Mouse (Mus musculus) MEL (cell line): ENCODE data around the gene Tnfrsf1a. TPM values are rescaled to one million over a fixed set of nuclear protein-coding genes. Genes with fewer than 3 reads are reported as not detected.

Source experiments
- DNase-seq: peaks from one replicate; pipeline ENCODE4 v3.0.0; 2011; ENCODE audit warnings: low read depth, low spot score
- H3K27ac ChIP-seq: 2 replicates; pipeline ENCODE4 v1.5.1; 2012; ENCODE audit warnings: low read depth, mild to moderate bottlenecking, control low read depth, low read length, moderate library complexity; ENCODE audit not compliant: control insufficient read depth
- H3K27me3 ChIP-seq, 2 experiments: fragments of 150-350 bp in 1 of 2; sonication (generic) in 1 of 2; 2 replicates each; pipeline ENCODE4 v1.6.1; 2012; ENCODE audit warnings: low read length in 2 of 2, mild to moderate bottlenecking in 2 of 2, improper control_type of control experiment in 1 of 2, moderate library complexity in 1 of 2; ENCODE audit not compliant: insufficient read depth in 2 of 2, control insufficient read depth in 1 of 2
- H3K36me3 ChIP-seq, 2 experiments: 2 replicates each; pipeline ENCODE4 v1.6.1; 2012 to 2014; ENCODE audit warnings: low read length in 2 of 2, improper control_type of control experiment in 1 of 2, inconsistent platforms in 1 of 2, mild to moderate bottlenecking in 1 of 2; ENCODE audit not compliant: insufficient read depth in 2 of 2, control insufficient read depth in 1 of 2
- H3K4me1 ChIP-seq, 2 experiments: fragments of 150-350 bp in 1 of 2; sonication (generic) in 1 of 2; 2 replicates each; pipeline ENCODE4 v1.6.1; 2012; ENCODE audit warnings: low read length in 2 of 2, improper control_type of control experiment in 1 of 2, mild to moderate bottlenecking in 1 of 2; ENCODE audit not compliant: insufficient read depth in 2 of 2, control insufficient read depth in 1 of 2
- H3K4me3 ChIP-seq, 2 experiments: fragments of 150-350 bp in 1 of 2; sonication (generic) in 1 of 2; 2 replicates each; pipeline ENCODE4 v1.5.1; 2012; ENCODE audit warnings: low read depth in 2 of 2, low read length in 2 of 2, mild to moderate bottlenecking in 2 of 2, moderate library complexity in 2 of 2, control low read depth in 1 of 2, improper control_type of control experiment in 1 of 2; ENCODE audit not compliant: control insufficient read depth in 1 of 2, insufficient read depth in 1 of 2
- H3K79me2 ChIP-seq: 2 replicates; pipeline ENCODE4 v1.6.1; 2012; ENCODE audit warnings: mild to moderate bottlenecking, low read length, moderate library complexity; ENCODE audit not compliant: control insufficient read depth, poor library complexity, insufficient read depth
- H3K9ac ChIP-seq: 2 replicates; pipeline ENCODE4 v1.6.1; 2012; ENCODE audit warnings: low read depth, mild to moderate bottlenecking, control low read depth, low read length, moderate library complexity; ENCODE audit not compliant: control insufficient read depth, poor library complexity, severe bottlenecking
- H3K9me3 ChIP-seq: fragments of 150-350 bp; sonication (generic); replicated peaks from 2 replicates; pipeline ENCODE4 v1.6.1; 2012; ENCODE audit warnings: mild to moderate bottlenecking, low read length, improper control_type of control experiment, moderate library complexity; ENCODE audit not compliant: insufficient read depth
- BHLHE40 ChIP-seq: IDR thresholded peaks from 2 replicates; pipeline ENCODE4 v1.6.1; 2012; ENCODE audit warnings: low read depth, mild to moderate bottlenecking, inconsistent platforms, low read length, improper control_type of control experiment, borderline replicate concordance
- CTCF ChIP-seq, 3 experiments: IDR thresholded peaks in 2 of 3; conservative IDR thresholded peaks in 1 of 3; 2 replicates each; pipeline ENCODE4 v1.5.1; 2011 to 2012; ENCODE audit warnings: low read length in 3 of 3, low read depth in 2 of 3, mild to moderate bottlenecking in 2 of 3, improper control_type of control experiment in 1 of 3, inconsistent platforms in 1 of 3, mixed read lengths in 1 of 3, moderate library complexity in 1 of 3; ENCODE audit not compliant: control insufficient read depth in 1 of 3, insufficient read depth in 1 of 3, poor library complexity in 1 of 3, severe bottlenecking in 1 of 3
- E2F4 ChIP-seq: IDR thresholded peaks from 2 replicates; pipeline ENCODE4 v1.6.1; 2011; ENCODE audit warnings: low read depth, low read length, improper control_type of control experiment, borderline replicate concordance
- GATA1 ChIP-seq: IDR thresholded peaks from 2 replicates; pipeline ENCODE4 v1.6.1; 2011; ENCODE audit warnings: low read depth, low read length, improper control_type of control experiment
- KAT2A ChIP-seq: conservative IDR thresholded peaks from 2 replicates; pipeline ENCODE4 v1.6.1; 2012; ENCODE audit warnings: low read depth, low read length, improper control_type of control experiment, inconsistent platforms
- MAZ ChIP-seq: IDR thresholded peaks from 2 replicates; pipeline ENCODE4 v1.6.1; 2012; ENCODE audit warnings: low read depth, mild to moderate bottlenecking, inconsistent platforms, low read length, improper control_type of control experiment
- MEF2A ChIP-seq: IDR thresholded peaks from 2 replicates; pipeline ENCODE4 v1.6.1; 2014; ENCODE audit warnings: low read depth, mild to moderate bottlenecking, inconsistent platforms, low read length, improper control_type of control experiment; ENCODE audit not compliant: poor library complexity, insufficient replicate concordance, severe bottlenecking; ENCODE audit errors: extremely low read depth
- MYB ChIP-seq: IDR thresholded peaks from 2 replicates; pipeline ENCODE4 v1.6.1; 2011; ENCODE audit warnings: mild to moderate bottlenecking, low read depth, low read length, improper control_type of control experiment
- MYC ChIP-seq: IDR thresholded peaks from 2 replicates; pipeline ENCODE4 v1.6.1; 2011; ENCODE audit warnings: low read depth, mild to moderate bottlenecking, low read length, improper control_type of control experiment, moderate library complexity
- POLR2A ChIP-seq, 2 experiments: IDR thresholded peaks; 2 replicates each; pipeline ENCODE4 v1.6.1; 2011 to 2012; ENCODE audit warnings: low read length in 2 of 2, mild to moderate bottlenecking in 2 of 2, control low read depth in 1 of 2, improper control_type of control experiment in 1 of 2, low read depth in 1 of 2, moderate library complexity in 1 of 2; ENCODE audit not compliant: control insufficient read depth in 1 of 2, insufficient read depth in 1 of 2, poor library complexity in 1 of 2
- POLR2AphosphoS2 ChIP-seq: IDR thresholded peaks from 2 replicates; pipeline ENCODE4 v1.6.1; 2011; ENCODE audit warnings: low read length, improper control_type of control experiment
- SIN3A ChIP-seq: IDR thresholded peaks from 2 replicates; pipeline ENCODE4 v1.6.1; 2012; ENCODE audit warnings: low read length, improper control_type of control experiment, inconsistent platforms
- SMC3 ChIP-seq: IDR thresholded peaks from 2 replicates; pipeline ENCODE4 v1.6.1; 2011; ENCODE audit warnings: low read depth, low read length, improper control_type of control experiment
- TBP ChIP-seq: IDR thresholded peaks from 2 replicates; pipeline ENCODE4 v1.8.0; 2011; ENCODE audit warnings: low read depth, low read length, improper control_type of control experiment
- USF1 ChIP-seq: IDR thresholded peaks from 2 replicates; pipeline ENCODE4 v1.6.1; 2014; ENCODE audit warnings: low read depth, mild to moderate bottlenecking, inconsistent platforms, low read length, improper control_type of control experiment, moderate library complexity
- USF2 ChIP-seq, 2 experiments: IDR thresholded peaks; 2 replicates each; pipeline ENCODE4 v1.6.1; 2011 to 2012; ENCODE audit warnings: improper control_type of control experiment in 2 of 2, low read length in 2 of 2, borderline replicate concordance in 1 of 2, inconsistent platforms in 1 of 2, low read depth in 1 of 2, mild to moderate bottlenecking in 1 of 2; ENCODE audit not compliant: insufficient read depth in 1 of 2
- ZC3H11A ChIP-seq: IDR thresholded peaks from 2 replicates; pipeline ENCODE4 v1.6.1; 2012; ENCODE audit warnings: low read depth, mild to moderate bottlenecking, inconsistent platforms, low read length, improper control_type of control experiment
- polyA plus RNA-seq, 2 experiments: library from polyadenylated mRNA; stranded (reverse) in 1 of 2; unstranded in 1 of 2; fragments of >175 nt in 1 of 2; fragments of >200 nt in 1 of 2; gene quantifications; 2 replicates each; pipeline versions ENCODE4 v1.2.1 to v1.2.4; 2012; ENCODE audit warnings: low replicate concordance in 2 of 2, low read depth in 1 of 2; ENCODE audit not compliant: insufficient read length in 2 of 2, insufficient read depth in 1 of 2, missing spikeins in 1 of 2
- total RNA-seq: library from RNA; depleted of rRNA; stranded (reverse); fragments of 300-350 nt; gene quantifications from 2 replicates; pipeline ENCODE4 v1.2.3, GENCODE M21; 2012

Gene Tnfrsf1a
- total and polyA plus RNA-seq, 3 experiments, result 22.0 to 43.4 TPM; not detected in 1

- Histone ChIP-seq H3K9ac (no peak overlapping the region), H3K36me3 (no peaks in the 10 kb centered on the region; a peak in 1 of 4 replicates), H3K27ac (no peak overlapping the region), H3K4me1 (peaks cover 2 to 7% of the 10 kb centered on the region in 2 experiments; a peak in 3 of 4 replicates), H3K79me2 (peaks cover 10% of the 10 kb centered on the region), H3K4me3 (no peak overlapping the region), H3K27me3 (no peaks in the 10 kb centered on the region), H3K9me3 (no peaks in the 10 kb centered on the region)
- TF ChIP-seq USF1 (no peak), TBP (no peak), MYC (no peak), KAT2A (no peak), MYB (no peak)
- DNase-seq, result no peak
Measured at GRCm38 (mm10) chr6:125308921-125309320, 40.2 kb upstream of the Tnfrsf1a start.

GRCm38 (mm10) chr6:125309406-125309805 is 39.8 kb upstream of the Tnfrsf1a start:
- Histone ChIP-seq H3K36me3 (peaks cover 0 to 5% of the 10 kb centered on the region in 2 experiments; a peak in 1 of 4 replicates), H3K4me3 (no peak overlapping the region), H3K9me3 (no peaks in the 10 kb centered on the region), H3K4me1 (peaks cover 2 to 12% of the 10 kb centered on the region in 2 experiments; a peak in 3 of 4 replicates), H3K79me2 (peaks cover 12% of the 10 kb centered on the region), H3K27ac (no peak overlapping the region), H3K27me3 (no peaks in the 10 kb centered on the region), H3K9ac (no peak overlapping the region)
- DNase-seq, result no peak
- TF ChIP-seq MEF2A, result no peak
- TF ChIP-seq SMC3, result no peak
- TF ChIP-seq MAZ, result no peak
- TF ChIP-seq POLR2A (IDR thresholded peaks at IDR 0.05; ENCODE audit: control insufficient read depth in 1 of 2, insufficient read depth in 1 of 2, low read depth in 1 of 2, low read length in 2 of 2, poor library complexity in 1 of 2), result no peak
- TF ChIP-seq MYC, result no peak
- TF ChIP-seq TBP, result no peak
- no peak for TF ChIP-seq GATA1
- TF ChIP-seq SIN3A, result no peak
- no peak for TF ChIP-seq BHLHE40
- no peak for TF ChIP-seq USF2 (IDR thresholded peaks at IDR 0.05; ENCODE audit: borderline replicate concordance in 1 of 2, insufficient read depth in 1 of 2, low read depth in 1 of 2, low read length in 2 of 2)
- no peak for TF ChIP-seq E2F4
- TF ChIP-seq ZC3H11A, result no peak
- no peak for TF ChIP-seq CTCF (IDR thresholded peaks at IDR 0.05 in 2 of 3, conservative IDR thresholded peaks at IDR 0.05 in 1 of 3; ENCODE audit: control insufficient read depth in 1 of 3, insufficient read depth in 1 of 3, low read depth in 2 of 3, low read length in 3 of 3, poor library complexity in 1 of 3, severe bottlenecking in 1 of 3)
- no peak for TF ChIP-seq POLR2AphosphoS2
